Mouse (Mus musculus) urinary bladder, postnatal 25 days (tissue): ENCODE results near the gene Rps29.
"Not testable (repeated sequence)": the region's sequence is repeated elsewhere in the genome, so short reads cannot be mapped to it uniquely, and the experiment has no call there.

ENCODE experiments used
- DNase-seq: peaks from one replicate; pipeline ENCODE4 v3.0.0; 2022; ENCODE audit warnings: low spot score

Rps29 gene

GRCm38 (mm10) chr12:69179371-69179770 lies 20.4 kb upstream of the Rps29 start:
- no peak for DNase-seq

DNA sequence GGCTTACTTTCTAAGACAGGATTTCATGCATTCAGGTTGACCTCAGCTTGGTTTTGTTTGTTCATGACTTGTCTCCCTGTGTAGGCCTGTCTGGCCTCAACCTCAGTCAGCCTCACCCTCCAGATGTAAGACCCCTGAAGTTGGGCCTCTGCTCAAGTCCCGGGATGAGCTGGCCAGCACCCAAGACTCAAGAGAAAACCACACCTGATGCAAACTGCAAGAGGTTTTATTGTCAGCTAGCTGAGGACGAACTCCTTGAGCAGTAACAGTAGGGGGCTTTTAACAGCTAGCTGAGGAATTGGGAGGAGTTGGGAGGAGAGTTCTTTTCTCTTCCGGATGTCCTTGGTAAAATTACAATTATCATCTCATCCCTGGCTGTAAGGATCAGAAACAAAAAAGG lies 18.5 kb upstream of the Rps29 start:
- no peak for DNase-seq

DNA sequence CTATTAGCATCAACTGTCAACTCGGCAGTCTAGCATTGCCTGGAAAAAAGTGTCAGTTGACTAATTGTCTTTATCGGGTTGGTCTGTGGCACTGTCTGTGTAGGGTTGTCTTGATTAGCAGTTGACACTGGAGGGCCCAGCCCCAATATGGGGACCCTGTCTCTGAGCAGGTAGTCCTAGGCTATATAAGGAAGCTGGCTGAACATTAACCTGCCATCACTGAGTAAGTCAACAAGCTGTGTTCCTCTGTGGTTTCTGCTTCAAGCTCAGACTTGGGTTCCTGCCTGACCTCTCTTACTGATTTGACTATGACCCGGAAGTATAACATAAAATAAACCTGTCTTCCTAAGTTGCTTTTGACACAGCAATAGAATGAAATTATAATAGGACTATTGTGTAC lies 17.0 kb upstream of the Rps29 start:
- no peak for DNase-seq

DNA sequence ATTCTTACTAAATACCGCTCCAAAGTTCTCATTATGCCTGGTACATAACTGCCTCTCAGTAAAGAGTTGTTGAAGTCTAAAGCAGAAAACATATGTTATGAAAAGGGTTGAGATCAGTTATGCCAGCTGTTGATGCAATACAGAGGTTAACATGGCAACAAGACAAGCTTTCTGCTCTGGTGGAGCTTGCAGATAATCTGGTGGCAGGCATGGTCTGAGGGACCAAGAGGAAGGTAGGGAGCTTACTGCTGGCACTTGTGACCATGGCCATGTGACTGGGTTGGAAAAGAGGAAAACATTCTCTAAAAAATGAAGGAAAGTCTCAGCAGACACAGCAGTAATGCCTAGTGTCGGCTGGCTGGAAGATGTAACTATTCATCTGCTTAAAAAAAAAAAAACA lies 12.3 kb upstream of the Rps29 start:
- no peak for DNase-seq

DNA sequence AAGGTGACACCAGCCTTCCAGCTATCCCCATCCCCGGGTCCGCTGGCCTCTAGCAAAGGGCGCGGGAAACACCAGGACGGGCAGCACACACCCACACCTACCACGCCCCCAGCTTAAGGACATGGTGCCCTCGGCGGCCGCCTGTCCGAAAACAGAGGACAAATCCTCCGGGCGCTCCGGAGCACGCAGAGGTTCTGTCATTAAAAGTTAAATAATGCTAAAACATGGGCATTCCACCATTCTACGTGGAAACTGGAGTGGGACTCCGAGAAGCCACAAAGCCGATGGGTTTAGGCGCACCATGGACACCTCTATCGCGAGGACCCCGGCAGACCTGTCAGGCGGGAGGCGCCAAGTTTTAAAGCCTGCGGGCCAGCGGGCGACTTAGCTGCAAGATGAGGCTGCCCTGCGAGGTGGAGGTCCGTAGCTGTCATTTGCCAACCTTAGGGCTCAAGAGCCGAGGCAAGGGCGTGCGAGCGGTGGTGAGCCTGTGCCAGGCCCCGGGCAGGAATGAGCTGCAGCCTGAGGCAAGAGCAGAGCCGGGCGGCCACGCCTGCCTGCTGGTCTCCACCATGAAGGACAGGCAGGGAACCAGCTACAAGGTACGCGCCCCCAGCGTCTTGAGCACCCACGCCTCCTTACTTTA lies 9.6 kb upstream of the Rps29 start, which contains the start of gene Lrr1:
Gene Lrr1, plus strand, starts transcription at position 354 of the 646 bp plus-strand sequence.
- DNase-seq = peak; percentile 81

DNA sequence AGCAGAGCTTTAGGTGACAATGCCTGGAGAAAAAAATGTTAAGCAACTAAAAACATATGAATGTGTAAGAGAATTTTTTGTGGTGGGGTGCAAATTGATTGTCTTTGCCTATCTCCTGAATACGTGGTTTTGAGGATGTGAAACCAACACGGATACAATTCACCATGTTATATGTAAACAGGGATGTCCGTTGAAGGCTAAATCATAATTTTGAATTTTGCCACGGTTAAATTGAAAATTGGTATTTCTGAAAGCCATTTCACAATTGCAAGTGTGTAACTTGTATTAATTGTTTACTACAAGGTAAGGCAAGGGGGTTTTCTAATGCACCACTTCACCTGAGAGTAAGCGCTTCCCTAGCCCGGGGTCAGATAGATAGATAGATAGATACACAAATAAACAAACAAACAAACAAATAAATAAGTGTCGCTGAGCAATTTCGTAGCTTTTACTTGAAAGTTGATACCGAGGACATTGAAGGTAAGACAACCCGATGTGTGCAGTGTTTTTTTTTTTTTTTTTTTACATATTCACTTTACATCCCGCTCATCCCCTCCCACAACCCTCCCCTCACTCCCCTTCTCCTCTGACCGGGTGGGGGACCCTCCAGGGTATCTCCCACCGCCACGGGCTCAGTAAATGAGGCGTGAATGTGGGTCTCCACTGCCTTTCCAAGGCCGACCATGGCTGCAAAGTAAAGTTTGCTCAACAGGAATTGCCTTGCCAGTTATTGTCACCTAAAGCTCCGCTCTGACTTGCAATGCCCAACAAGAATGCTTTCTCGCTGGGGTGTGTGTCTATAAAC lies 8.9 kb upstream of the Rps29 start:
- DNase-seq = no peak

- DNase-seq = not testable (repeated sequence)
Observed at GRCm38 (mm10) chr12:69166861-69167581, 8.0 kb upstream of the Rps29 start.

- no peak for DNase-seq
Observed at GRCm38 (mm10) chr12:69164904-69165303, 5.9 kb upstream of the Rps29 start.

- not testable (repeated sequence) for DNase-seq
Observed at GRCm38 (mm10) chr12:69163586-69163985, 4.6 kb upstream of the Rps29 start.

DNA sequence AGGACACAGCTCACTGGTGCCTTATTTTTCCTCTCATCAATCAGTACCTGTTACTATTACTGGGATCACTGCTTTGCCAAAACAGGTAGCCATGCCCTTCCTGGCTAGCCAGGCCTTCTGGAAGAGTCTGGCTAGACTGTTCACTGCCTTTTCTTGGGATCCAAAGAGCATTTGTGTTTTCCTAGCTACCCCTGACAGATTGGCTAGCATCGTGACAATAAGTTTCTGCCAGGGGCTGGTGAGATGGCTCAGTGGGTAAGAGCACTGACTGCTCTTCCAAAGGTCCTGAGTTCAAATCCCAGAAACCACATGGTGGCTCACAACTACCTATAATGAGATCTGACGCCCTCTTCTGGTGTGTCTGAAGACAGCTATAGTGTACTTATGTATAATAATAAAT lies 1.7 kb upstream of the Rps29 start:
- not testable (repeated sequence) for DNase-seq

GRCm38 (mm10) chr12:69159578-69159940 lies 573 bp upstream of the Rps29 start:
- no peak for DNase-seq

DNA sequence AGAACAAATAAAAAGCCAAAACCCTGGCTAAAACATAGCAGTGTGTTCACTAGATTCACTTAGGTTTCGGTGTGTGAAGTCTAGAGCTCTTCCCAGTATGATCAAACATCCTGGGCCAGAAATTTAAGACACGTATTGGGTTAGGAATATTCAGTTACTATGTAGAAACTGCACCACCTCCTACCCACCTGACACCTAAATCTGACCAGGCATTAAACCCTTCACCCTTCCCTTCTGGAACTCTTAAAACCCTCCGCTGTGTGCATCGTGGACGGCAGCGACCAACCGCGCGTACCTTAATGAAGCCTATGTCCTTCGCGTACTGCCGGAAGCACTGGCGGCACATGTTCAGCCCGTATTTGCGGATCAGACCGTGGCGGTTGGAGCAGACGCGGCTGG lies 621 bp downstream of the Rps29 start:
- DNase-seq = no peak

DNA sequence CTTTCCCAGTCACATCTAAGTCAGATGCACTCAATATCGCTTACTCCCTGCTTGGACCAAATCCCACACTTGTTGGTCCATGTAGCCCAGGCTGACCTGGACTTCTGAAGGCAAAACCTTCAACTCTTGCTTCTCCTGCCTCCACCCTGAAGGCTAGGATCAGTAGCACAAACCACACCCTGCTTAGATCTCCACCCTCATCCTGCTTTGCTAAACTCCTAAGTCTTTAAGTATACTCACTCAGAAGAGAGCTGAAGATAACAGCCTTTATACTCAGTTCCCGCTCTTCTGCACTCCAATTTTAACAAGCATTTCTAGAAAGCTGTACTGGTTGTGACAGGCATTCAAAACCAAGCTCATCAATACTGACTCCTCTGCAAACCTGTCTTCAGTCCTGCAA lies 1.9 kb downstream of the Rps29 start:
- no peak for DNase-seq

DNA sequence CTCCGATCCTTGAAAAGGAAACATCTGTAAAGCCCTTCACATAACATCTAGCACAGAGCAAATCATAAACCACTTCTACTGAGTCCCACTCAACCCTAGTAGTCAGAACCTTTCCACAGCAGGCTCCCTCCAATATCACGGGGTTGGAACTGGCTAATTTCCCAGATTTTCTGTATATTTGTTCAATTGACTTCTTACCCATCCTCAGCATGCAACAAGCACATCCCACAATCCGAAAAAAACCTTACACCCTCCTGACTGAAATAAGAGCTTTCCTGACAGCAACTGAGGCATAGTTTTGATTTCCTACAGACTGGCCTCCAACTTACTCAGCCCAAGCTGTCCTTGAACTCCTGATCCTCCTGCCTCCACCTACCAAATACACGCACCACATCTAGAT lies 2.5 kb downstream of the Rps29 start:
- DNase-seq = no peak

GRCm38 (mm10) chr12:69155923-69156322 lies 3.1 kb downstream of the Rps29 start:
- DNase-seq = no peak

DNA sequence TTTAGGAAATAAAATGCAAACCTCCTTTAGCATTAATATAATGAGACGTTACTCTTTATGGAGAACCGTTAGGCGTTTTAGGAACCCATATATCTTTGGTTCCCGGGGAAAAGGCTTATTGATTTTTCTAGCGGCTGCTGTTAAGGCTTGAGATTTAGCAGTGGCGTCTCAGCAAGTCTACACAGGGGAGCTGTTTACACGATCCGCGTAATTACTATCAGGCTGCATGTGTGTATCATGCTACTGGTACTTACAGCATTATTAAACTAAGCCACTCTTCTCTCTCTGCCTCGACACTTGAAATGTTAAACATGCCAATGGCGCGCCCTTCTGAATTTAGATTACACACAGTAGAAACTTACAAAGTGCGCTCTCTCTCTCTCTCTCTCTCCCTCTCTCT lies 8.9 kb downstream of the Rps29 start:
- no peak for DNase-seq

- no peak for DNase-seq
Observed at GRCm38 (mm10) chr12:69147166-69147735, 11.7 kb downstream of the Rps29 start.

DNA sequence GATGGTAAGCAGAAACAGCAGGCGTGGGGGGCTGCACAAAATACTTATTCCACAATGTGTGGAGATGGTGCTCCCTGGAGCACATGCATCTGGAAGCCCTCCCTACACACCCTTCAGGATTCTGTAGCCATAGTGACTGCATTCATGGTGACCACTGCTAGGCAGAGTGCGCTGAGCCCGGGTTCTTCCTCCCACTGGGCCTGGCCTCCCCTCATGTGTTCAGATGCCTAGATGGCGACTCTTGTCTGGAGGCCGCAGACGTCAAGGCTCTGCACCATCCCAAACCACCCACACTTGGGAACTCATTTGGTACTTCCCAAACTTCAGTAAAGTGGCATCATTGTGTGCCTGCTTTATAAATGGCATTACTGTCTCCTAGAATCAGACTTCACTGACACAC lies 15.5 kb downstream of the Rps29 start:
- no peak for DNase-seq

- DNase-seq = no peak
Observed at GRCm38 (mm10) chr12:69139841-69140240, 19.1 kb downstream of the Rps29 start.

GRCm38 (mm10) chr12:69139201-69139600 lies 19.8 kb downstream of the Rps29 start:
- no peak for DNase-seq

DNA sequence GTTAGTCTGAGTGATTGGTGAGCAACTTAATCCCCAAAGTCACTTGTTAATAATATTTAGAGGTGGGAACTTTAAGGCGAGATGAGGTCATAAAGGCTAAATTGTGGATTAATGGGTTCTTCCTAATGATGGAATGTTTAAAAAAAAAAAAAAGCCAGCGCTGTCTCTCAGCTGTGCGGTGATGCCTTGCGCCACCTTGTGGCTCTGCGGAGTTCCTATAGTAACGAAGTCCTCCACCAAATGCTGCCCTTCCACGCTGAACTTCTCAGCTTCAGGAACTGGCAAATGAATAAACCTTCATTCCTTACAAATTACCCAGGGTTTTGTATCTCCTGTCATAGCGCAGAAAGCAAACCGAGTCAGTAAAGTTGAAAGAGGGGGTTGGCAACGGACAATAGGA lies 27.0 kb downstream of the Rps29 start:
- peak; percentile 36 for DNase-seq

- DNase-seq = no peak
Observed at GRCm38 (mm10) chr12:69131267-69131666, 27.7 kb downstream of the Rps29 start.

DNA sequence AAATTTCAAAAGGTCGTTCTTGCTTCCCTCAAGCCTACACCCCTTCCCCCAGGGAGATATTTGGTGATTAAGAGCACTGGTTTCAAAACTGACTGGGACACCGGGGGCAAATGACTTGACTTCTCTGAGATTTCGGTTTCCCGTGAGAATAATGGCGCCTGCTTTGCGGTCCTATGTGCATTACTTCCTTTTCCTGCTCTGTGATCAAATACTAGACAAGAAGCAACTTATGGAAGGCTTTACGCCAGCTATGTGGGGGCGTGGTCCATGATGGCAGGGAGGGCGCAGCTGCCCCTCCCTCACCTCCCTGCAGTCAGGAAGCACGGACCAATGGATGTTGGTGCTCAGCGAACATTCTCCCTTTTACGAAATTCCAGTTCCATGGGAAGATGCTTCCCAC lies 28.5 kb downstream of the Rps29 start:
- DNase-seq = no peak
